Mouse (Mus musculus) Patski (cell line): ENCODE measurements around the gene Sema3c. TPM values are rescaled to one million over a fixed set of nuclear protein-coding genes. Genes with fewer than 3 reads are reported as not detected.

Experiments
- ATAC-seq: fragments of 100-300 bp; one replicate; pipeline ENCODE4 v1.8.0; 2021
- CTCF ChIA-PET: fragments of 350-600 bp; sonication (Branson Sonifier 250); formaldehyde crosslinking; loops from one replicate; lab custom pipeline; 2022; ENCODE audit warnings: inconsistent platforms; lab: Charles Lee
- POLR2A ChIA-PET: fragments of 350-600 bp; sonication (Branson Sonifier 250); formaldehyde crosslinking; loops from one replicate; lab custom pipeline; 2022; ENCODE audit warnings: antibody characterized with exemption, inconsistent platforms; lab: Charles Lee
- DNase-seq: peaks from one replicate; pipeline ENCODE4 v3.0.0-alpha.2; 2011; ENCODE audit warnings: low read depth, low spot score
- H3K27me3 ChIP-seq: fragments of 371-371 bp; one replicate; pipeline ENCODE4 v1.5.1; 2021
- CTCF ChIP-seq: fragments of 100-300 bp; IDR thresholded peaks from one replicate; pipeline ENCODE4 v1.5.1; 2021
- in situ Hi-C: fragments of 300-500 bp; cut with MboI; formaldehyde crosslinking; loops from 3 replicates; pipeline ENCODE4 v1.11.1; 2018; ENCODE audit warnings: low pct_unique_long_range_greater_than_20kb, mixed read lengths
- polyA plus RNA-seq: library from polyadenylated mRNA; unstranded; gene quantifications from one replicate; pipeline ENCODE4 v1.2.3, GENCODE M21; 2021

Gene Sema3c
- polyA plus RNA-seq, 1 experiment from 2014 or later: 36.4 TPM

DNA sequence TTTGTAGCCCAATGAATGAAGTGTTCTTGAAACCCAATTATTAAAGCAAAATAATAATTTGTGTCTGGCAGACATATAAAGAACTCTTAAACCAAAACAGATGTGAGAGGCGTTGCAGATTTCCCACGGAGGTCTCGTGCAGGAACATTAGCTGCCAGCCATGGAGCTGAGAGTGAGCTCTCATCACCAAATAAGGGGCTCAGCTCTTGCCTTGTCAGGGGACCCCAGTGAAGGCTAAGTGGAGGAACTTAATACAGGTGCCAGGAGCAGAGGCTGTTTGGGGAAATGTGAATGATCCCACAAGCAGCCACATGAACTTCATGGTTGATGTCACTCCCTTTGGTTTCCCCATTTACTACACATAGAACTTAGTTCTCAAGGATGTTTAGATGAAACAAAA is 55.5 kb downstream of the Sema3c start:
- ChIA-PET POLR2A (no interaction called here), CTCF (interaction anchor here (0.9 to 1.0 kb wide), 2 partner anchors 9 to 12 kb away, joined by 3 read pairs; no protein-coding TSS in a partner anchor)
- in situ Hi-C loops: no loop called here
- TF ChIP-seq CTCF: no peak
- DNase-seq: no peak
- no peak for ATAC-seq
- no peaks in the 10 kb centered on the region for H3K27me3 ChIP-seq

DNA sequence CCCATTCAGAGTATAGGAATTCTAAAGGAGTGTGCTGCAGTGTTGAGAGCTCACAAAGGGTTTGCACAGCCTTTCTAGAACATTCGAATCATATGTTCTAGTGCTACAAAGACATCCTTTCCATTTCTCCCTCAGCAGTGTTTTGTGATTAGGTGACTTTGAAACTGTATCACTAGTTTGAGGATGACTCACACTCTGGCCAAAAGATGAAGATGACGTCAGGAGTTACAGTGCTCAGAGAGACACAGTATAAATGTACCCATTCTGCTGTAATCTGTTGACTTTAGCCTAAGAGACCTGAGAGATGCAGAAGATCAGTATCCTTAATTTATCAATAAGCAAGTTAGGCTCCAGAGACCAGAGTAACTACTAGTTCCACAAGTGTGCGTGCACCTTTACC is 65.4 kb downstream of the Sema3c start:
- DNase-seq: no peak
- no peak for ATAC-seq
- POLR2A ChIA-PET: no interaction called here
- CTCF ChIA-PET: interaction anchor here (1.3 to 2.0 kb wide), 4 partner anchors 9 to 59 kb away, joined by 3 to 5 read pairs (median 4); no protein-coding TSS in a partner anchor
- no peak for TF ChIP-seq CTCF
- in situ Hi-C loops: no loop called here
- no peaks in the 10 kb centered on the region for H3K27me3 ChIP-seq

DNA sequence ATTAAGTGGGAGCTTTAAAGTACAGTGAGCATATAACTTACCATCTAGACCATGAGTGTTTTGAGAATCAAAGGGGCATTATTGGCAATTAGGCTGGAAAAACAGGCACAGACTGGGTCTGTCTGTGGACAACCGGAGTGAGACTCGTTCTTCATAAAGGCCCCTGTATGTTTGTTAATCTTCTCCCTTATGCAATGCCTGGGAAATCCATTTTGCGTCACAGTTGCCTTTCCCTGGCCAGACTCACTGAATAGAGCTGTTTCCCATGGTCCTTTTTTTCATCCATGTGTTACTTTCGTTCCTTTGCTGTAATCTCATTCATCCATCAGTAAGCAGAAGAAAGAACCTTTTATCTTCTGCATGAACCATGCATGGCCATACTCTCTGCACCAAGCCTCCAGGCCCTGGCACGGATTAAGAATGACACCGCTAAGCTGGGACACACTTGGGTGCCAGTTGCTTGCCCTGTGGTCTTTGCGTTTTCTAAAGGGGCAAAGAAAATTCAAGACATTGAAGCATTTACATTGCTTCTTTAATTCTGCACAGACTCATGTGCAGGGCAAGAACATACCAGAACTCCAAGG is 73.7 kb downstream of the Sema3c start:
- ChIA-PET POLR2A (no interaction called here), CTCF (interaction anchor here (1.1 to 2.1 kb wide), 3 partner anchors 9 to 15 kb away, joined by 4 to 7 read pairs (median 4); no protein-coding TSS in a partner anchor)
- TF ChIP-seq CTCF: no peak
- ATAC-seq: no peak
- no peaks in the 10 kb centered on the region for H3K27me3 ChIP-seq
- no peak for DNase-seq
- in situ Hi-C loops: no loop called here

DNA sequence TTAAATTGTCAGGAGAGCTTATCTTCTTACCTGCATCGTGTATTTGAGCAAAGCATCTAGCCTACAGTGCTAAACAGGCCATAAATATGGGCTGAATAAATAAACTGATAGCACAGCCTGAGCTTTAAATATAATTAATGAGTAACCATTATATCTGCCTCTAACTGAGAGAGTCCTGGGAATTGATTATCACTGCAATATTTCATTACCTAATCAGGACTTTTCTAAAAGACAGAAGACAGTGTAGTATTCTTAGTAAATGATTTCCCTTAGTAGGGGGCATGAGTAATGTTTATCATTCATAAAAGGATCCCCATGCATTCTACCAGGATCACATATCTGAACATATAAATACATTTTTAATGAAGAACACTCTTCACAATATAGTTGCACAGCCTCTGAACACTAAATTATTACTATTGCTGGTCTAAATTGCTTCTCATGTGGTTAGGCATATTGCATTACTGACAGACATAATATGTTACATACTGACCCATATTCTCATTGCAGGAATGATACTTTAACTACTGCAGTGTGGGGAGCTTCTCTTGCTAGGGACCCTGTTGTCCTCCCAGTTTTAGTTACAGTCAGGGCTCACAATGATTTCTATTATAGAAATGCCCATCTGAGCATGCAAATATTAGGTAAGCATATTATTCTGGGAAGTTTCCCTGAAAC is 74.9 kb downstream of the Sema3c start:
- ChIA-PET CTCF (interaction anchor here (1.1 to 2.1 kb wide), 5 partner anchors 10 to 63 kb away, joined by 3 to 7 read pairs (median 4); no protein-coding TSS in a partner anchor), POLR2A (interaction anchor here (0.5 to 1.0 kb wide), 3 partner anchors 31 to 701 kb away, joined by 3 to 4 read pairs (median 3); no protein-coding TSS in a partner anchor)
- ATAC-seq (no peak), DNase-seq (no peak)
- no peaks in the 10 kb centered on the region for H3K27me3 ChIP-seq
- in situ Hi-C loops: no loop called here
- TF ChIP-seq CTCF: no peak

DNA sequence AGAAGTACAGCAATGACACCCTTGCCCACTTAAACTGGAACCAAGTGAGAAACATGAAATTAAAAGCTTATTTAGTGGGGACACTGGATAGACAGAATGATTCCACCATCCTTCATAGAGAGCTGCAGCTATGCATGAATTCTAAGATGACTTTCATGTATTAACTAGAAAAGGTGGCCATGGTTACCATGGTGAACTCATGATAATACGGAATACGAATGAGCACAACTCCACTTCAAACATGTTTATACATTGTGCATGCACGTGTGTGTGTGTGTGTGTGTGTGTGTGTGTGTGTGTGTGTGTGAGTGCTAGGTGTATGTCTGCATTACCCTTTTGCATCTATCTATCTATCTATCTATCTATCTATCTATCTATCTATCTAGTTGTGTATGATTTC is 87.1 kb downstream of the Sema3c start:
- H3K27me3 ChIP-seq: no peaks in the 10 kb centered on the region
- ChIA-PET POLR2A (interaction anchor here (0.7 to 1.3 kb wide), 2 partner anchors 11 to 225 kb away, joined by 3 read pairs; no protein-coding TSS in a partner anchor), CTCF (interaction anchor here (1.3 to 2.5 kb wide), 3 partner anchors 11 to 15 kb away, joined by 4 to 11 read pairs (median 7); no protein-coding TSS in a partner anchor)
- TF ChIP-seq CTCF: no peak
- DNase-seq (no peak), ATAC-seq (no peak)
- in situ Hi-C loops: no loop called here

DNA sequence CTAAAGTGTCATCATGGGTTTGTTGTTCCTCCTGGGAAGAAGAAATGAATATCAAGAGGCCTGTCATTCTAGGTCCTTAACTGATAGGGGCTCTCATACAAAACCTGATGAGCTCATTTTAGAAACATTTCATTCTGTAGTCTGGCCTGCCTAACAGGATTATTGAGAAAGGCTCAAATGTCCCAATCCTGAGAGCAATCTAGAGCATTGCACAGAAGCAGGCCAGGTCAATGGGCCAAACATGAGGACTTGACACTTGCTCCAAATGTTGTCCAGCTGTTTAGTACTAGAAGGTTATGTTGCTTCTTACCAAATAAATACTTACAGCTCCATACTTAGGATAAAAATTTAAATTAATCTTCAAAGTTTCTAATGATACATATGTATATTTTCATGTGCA is 97.3 kb downstream of the Sema3c start:
- DNase-seq (no peak), ATAC-seq (no peak)
- no peaks in the 10 kb centered on the region for H3K27me3 ChIP-seq
- no peak for TF ChIP-seq CTCF
- POLR2A ChIA-PET: interaction anchor here (1.2 kb wide), 1 partner anchor 9 kb away, joined by 3 read pairs; no protein-coding TSS in a partner anchor
- in situ Hi-C loops: no loop called here
- CTCF ChIA-PET: interaction anchor here (0.9 to 2.5 kb wide), 3 partner anchors 9 to 777 kb away, joined by 3 to 11 read pairs (median 3); no protein-coding TSS in a partner anchor

DNA sequence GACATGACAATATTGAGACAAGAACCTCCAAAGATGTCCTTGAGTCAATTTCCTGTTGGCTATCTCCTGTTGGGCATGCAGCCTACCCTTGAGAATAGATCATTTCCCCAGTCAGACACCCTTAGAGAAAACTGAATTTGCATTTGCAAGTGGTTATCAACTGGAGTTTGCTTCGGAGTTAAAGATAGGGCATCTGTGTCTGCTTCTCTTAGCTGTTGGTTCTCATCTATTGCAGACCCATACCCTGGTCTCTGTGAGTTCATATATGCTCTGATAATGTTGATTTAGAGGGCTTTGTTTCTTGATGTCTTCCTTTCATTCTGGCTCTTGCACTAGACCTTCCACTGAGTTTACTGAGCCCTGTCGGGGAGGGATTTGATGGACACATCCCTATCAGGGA is 106.8 kb downstream of the Sema3c start:
- CTCF ChIA-PET: no interaction called here
- H3K27me3 ChIP-seq: no peaks in the 10 kb centered on the region
- ATAC-seq (no peak), DNase-seq (no peak)
- no peak for TF ChIP-seq CTCF
- POLR2A ChIA-PET: no interaction called here
- in situ Hi-C loops: no loop called here

DNA sequence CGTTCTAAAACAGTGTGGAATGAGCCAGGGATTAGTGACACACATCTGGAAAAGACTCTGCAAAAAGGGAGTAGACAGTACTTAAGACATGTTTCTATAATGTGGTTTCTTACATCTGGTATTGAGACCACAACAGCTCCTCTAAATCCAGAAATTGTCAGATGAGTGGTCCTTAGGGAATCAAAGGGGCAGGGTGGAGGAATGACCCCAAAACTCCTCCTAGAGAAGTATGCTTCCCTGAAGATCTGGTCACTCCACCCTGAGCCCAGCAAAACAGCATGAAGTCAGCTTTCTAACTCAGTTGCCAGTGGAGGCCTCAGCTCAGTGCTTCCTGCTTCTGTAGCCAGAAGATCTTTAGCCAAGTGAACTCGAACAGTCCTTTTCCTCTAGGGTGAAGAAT is 115.0 kb downstream of the Sema3c start:
- POLR2A ChIA-PET: interaction anchor here (0.6 kb wide), 1 partner anchor 467 kb away, joined by 3 read pairs; no protein-coding TSS in a partner anchor
- CTCF ChIA-PET: interaction anchor here (1.2 to 2.2 kb wide), 3 partner anchors 12 to 75 kb away, joined by 3 to 9 read pairs (median 3); no protein-coding TSS in a partner anchor
- ATAC-seq (no peak), DNase-seq (no peak)
- no peaks in the 10 kb centered on the region for H3K27me3 ChIP-seq
- TF ChIP-seq CTCF: no peak
- in situ Hi-C loops: no loop called here

DNA sequence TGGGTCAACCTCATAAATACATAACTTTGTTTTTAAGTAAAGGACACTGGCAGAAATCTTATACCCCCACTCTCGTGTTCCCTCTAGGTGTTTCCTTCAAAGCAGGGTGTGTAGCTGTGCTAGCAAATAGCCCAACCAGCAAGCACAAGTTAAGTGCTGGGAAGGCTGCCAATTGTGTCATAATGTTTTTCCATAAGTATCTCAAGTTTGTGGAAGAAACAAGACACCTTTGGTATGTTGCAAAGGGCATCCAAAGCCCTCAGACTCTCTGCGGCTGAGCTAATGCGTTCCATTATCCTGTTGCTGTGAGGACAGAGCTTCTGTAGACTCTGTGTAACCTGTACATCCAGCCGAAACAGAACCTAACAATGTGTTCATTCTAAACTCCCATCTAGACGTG is 115.5 kb downstream of the Sema3c start:
- ChIA-PET POLR2A (no interaction called here), CTCF (interaction anchor here (1.2 to 2.2 kb wide), 3 partner anchors 12 to 75 kb away, joined by 3 to 9 read pairs (median 3); no protein-coding TSS in a partner anchor)
- ATAC-seq (no peak), DNase-seq (peak; percentile 12)
- no peaks in the 10 kb centered on the region for H3K27me3 ChIP-seq
- in situ Hi-C loops: no loop called here
- TF ChIP-seq CTCF: no peak

DNA sequence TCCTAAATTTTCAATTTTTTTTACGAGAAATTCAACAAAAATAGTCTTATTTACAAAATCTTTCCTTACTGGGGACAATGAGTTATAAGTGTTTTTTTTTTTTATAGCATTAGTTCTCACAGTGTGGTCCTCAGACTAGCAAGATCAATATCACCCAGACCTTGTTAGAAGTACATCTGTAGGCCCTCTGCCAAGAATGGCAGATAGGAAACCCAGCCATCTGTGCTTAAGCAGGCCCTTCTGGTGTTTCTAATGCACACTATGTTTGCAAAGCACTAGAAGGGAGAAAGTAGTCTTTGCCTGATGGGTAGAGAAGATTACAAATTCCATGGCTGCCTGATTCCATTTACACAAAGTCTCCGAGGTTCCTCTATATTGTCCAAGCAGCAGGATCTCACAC is 121.3 kb downstream of the Sema3c start:
- H3K27me3 ChIP-seq: no peaks in the 10 kb centered on the region
- DNase-seq: no peak
- POLR2A ChIA-PET: interaction anchor here (0.7 kb wide), 2 partner anchors 189 to 684 kb away, joined by 3 to 5 read pairs; no protein-coding TSS in a partner anchor
- in situ Hi-C loops: no loop called here
- CTCF ChIA-PET: no interaction called here
- TF ChIP-seq CTCF: no peak
- ATAC-seq: no peak

DNA sequence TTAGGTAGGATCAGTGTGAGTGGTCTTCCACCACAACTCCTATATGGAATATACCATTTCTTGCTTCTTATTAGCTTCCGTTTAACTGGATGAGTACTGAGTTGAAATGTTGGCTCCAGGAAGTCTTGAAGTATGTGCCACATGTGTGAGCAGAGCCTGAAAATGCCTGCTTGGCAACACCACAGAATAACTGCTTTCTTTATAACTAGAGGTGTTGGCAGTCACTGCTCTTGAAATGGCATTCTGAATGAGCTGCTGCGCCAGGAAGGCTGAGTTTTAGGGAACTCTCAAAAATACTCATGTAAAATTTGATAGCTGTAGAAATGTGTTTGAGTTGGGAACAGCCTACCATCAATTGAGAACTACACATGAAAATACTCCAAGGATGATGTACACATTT is 124.8 kb downstream of the Sema3c start:
- no peak for ATAC-seq
- ChIA-PET CTCF (no interaction called here), POLR2A (interaction anchor here (0.6 kb wide), 1 partner anchor 66 kb away, joined by 3 read pairs; no protein-coding TSS in a partner anchor)
- DNase-seq: no peak
- in situ Hi-C loops: no loop called here
- TF ChIP-seq CTCF: no peak
- no peaks in the 10 kb centered on the region for H3K27me3 ChIP-seq
